Mouse (Mus musculus): ENCODE measurements around the gene Adprhl2.

Gene Adprhl2

GRCm38 (mm10) chr4:126321111-126321853, at the start of gene Adprhl2:
TSS of gene Adprhl2 (minus strand) at chr4:126321703.
- peak; percentile 97 to 100 for DNase-seq

DNA sequence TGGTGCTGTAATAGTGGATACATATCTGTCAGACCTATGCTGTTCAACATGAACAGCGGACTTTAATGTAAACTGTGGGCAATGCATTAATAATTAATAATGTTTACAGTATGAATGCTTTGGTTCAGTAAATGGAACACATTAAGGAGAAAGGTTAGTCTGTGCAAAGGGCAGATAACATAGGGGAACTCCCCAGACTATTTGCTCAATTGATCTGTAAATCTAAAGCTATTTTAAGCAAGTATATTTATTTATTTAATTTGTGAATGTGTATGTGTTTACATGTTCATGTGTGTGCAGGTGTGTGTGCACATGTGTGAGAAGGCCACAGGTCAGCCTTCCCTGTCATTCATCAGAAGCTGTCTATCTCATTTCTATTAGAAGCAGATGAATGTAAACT, 38.6 kb upstream of the Adprhl2 start:
- DNase-seq, result no peak

- DNase-seq, result peak; percentile 22 to 25
Measured at GRCm38 (mm10) chr4:126343451-126343850, 21.9 kb upstream of the Adprhl2 start.

- DNase-seq, result no peak
Measured at GRCm38 (mm10) chr4:126339461-126339860, 18.0 kb upstream of the Adprhl2 start.

GRCm38 (mm10) chr4:126332358-126332757, 10.9 kb upstream of the Adprhl2 start:
- peak in 1 of 2 experiments; percentile 68 for DNase-seq

DNA sequence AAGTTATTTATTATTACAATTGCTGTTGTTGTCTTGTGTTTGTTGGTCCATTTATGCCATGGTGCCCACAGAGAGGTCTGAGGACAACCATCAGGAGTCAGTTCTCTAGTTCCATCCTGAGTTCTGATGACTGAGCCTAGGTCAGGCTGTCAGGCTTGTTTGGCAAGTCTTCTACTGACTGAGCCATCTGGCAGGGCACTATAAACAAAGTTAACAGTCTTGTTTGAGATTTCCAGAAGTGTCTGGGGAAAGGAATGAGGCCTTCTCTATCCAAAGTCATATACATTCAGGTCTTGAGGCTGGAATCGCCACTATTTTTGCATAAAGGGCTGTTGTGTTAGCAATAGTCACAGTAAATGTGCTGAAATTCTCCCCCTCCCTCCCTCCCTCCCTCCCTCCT, 10.2 kb upstream of the Adprhl2 start:
- no peak for DNase-seq

DNA sequence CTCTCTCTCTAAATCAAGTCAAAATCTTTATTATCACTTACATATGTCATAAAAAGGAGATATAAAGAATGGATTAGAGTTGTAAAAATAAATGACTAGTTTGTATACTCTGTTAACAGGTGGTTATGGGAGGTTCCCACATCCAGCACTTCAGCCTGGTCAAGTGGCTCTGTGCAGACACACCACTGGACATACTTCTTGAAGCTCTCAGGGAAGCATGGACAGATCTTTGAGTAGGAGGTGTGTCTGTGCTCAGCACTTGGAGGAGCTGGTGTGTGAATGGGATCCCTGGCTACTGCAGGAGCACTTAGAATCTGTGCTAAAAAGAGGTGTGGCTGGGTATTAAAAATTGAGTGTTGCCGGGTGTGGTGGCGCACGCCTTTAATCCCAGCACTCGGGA, 8.8 kb upstream of the Adprhl2 start:
- DNase-seq, result no peak

DNA sequence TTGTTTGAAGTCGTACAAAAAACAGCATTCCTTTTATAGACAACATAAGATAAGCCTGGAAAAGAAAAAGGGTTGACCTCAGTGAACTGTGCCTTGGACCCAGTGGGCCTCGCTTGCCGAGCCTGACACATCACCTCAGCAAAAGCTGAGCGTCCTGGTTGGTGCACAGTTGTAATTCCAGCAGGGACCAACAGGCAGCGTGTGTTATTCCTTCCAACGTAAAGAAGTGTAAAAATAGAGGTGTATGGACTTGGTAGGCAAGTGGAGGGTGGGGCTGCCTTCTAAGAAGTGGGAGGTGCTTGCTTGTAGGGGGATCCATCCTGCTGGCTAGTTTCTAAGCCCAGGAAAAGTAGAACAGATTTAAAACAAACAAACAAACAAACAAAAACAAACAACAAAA, 4.5 kb upstream of the Adprhl2 start:
- no peak for DNase-seq

GRCm38 (mm10) chr4:126325281-126325861, 3.9 kb upstream of the Adprhl2 start, which contains the start of gene Tekt2:
TSS of gene Tekt2 (minus strand) at chr4:126325688.
- no peak for DNase-seq

DNA sequence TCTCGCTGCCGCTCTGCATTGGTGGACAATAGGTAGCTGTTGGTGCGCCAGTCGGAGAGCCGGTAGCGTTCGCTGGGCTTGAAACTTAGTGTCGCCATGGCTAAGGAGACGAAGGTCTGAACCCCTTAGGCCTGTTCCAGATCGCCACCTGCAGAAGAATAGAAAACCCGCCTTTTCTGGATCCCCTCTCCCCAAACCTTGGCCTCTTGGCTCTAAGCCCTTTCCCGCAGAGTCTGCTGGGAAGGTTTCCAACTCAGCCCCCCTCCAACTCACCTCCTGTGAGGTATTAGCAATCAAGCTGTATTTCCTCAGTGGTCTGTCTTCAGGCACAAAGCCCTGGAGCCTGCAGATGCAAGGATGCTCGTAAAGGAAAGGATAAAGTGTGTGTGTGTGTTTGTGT, 3.4 kb upstream of the Adprhl2 start:
- no peak for DNase-seq

DNA sequence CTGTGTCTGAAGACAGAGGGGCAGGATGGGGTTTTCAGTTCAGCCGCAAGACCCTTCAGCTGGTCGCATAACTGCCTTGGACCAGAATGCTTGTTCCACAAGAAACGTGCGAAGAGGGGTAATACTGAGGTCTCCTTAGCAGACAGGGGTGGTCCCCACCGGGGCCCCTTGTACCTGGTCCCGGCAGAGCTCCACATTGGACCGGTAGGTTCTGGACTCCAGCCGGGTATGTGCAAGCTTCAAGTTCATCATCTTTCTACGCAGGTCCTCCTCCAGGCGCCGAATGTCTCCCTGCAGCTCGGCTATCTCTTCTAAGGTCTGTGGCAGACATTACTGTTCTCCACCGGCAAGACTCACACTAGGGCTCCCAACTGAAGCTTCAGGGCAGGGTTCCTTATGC, 1.1 kb upstream of the Adprhl2 start:
- no peak for DNase-seq

GRCm38 (mm10) chr4:126321854-126322511, 480 bp upstream of the Adprhl2 start:
- DNase-seq, result no peak

DNA sequence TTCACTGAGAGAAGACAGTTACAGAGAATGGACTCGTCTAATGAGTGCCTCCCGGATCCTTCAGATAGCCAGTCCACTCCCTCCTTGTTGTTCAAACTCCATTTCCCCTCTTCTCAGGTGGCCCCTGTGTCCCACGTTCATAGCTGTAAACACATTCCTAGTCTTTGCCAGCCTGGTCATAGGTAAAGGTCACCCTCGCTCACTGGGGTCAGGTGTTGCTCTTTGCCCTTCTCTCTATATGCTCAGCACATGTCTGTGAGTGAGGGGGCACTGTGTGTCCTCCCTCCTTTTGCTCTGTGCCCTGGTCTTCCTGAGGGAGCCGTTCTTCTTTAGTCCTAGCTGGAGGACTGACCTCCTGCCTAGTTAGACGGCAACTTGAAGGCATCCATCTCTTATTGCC, 1.7 kb downstream of the Adprhl2 start:
- DNase-seq, result no peak

- no peak for DNase-seq
Measured at GRCm38 (mm10) chr4:126316443-126317040, 5.0 kb downstream of the Adprhl2 start.

DNA sequence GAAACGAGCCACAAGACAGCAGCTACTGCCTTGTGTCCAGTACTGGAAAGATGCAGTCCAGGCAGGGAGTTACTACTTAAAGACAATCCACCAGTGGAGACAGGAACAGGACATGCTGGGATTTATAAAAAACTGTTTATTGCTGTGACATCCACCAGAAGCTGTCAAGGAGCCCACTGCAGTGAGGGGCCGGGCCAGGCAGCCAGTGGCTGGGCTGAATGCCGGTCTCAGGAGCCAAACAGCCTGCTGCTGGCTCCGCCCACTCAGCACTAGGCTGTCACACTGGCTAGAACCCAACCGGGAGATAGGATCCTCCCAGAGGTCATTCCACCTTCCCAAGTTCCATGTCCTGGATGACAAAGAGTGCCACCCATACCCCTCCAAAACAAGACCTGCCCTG, 5.6 kb downstream of the Adprhl2 start:
- peak; percentile 64 to 75 for DNase-seq

GRCm38 (mm10) chr4:126314393-126314792, 7.1 kb downstream of the Adprhl2 start:
- DNase-seq, result peak; percentile 76 to 86

DNA sequence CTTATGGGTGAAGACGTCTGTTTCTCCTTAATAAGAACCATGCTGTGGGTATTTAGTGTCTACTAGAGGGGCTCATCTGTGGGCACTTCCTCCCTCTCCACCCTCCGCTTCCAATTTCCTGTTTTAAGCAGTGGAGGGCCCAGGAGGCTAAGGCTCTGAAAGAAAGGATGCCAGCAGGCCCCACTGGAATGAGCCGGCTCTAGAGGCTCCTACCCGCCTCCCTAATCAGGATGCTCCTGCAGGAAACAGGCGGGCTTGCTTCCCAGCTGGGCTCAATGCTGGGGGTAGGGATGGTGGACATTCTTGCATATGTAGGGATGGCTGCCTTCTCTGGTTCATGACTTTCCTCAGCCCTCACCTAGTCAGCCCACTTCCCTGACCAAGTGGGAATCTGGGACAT, 8.3 kb downstream of the Adprhl2 start:
- DNase-seq, result no peak

DNA sequence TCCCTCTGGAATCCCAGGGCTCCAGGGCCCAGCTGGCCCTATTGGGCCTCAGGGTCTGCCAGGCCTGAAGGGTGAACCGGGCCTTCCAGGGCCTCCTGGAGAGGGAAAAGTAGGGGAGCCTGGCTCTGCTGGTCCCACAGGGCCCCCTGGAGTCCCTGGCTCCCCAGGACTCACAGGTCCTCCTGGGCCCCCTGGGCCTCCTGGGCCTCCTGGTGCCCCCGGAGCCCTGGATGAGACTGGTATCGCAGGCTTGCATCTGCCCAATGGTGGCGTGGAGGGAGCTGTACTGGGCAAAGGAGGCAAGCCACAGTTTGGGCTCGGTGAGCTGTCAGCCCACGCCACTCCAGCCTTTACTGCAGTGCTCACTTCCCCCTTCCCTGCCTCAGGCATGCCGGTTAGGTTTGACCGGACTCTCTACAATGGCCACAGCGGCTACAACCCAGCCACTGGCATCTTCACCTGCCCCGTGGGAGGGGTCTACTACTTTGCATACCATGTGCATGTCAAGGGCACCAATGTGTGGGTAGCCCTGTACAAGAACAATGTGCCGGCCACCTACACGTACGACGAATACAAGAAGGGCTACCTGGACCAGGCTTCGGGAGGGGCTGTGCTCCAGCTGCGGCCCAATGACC, 9.8 kb downstream of the Adprhl2 start:
- DNase-seq, result no peak

DNA sequence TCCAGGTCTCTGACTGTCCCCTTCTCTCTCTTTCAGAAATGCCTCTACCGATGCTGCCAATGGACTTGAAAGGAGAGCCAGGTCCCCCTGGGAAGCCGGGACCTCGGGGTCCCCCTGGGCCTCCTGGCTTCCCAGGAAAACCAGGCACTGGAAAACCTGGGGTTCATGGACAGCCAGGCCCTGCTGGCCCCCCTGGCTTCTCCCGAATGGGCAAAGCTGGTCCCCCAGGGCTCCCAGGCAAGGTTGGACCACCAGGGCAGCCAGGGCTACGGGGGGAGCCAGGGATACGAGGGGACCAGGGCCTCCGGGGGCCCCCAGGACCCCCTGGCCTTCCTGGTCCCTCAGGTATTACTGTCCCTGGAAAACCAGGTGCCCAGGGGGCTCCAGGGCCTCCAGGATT, 11.2 kb downstream of the Adprhl2 start:
- no peak for DNase-seq

GRCm38 (mm10) chr4:126309922-126310309, 11.6 kb downstream of the Adprhl2 start:
- peak; percentile 87 to 95 for DNase-seq

GRCm38 (mm10) chr4:126309211-126309921, 12.1 kb downstream of the Adprhl2 start:
- peak in 1 of 2 experiments; percentile 50 for DNase-seq

DNA sequence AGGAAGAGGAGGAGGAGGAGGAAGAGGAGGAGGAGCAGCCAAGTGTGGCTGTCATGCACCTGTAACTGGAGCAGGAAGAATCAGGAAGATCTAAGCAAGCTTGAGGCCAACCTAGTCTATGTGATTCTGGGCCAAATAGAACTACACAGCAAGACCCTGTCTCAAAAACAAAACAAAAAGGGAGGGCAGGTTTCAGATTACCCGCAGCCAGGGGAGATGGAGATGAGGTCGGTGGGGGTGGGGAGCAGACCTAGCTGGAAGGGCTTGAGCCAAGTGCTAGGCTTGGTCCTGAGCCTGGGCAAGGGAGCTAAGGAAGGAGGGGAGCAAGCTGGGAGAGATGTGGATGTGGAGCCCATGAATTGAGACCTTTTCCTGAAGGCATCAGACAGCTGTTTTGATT, 14.7 kb downstream of the Adprhl2 start:
- no peak for DNase-seq

All from kidney, postnatal 36 days (tissue).